Mouse (Mus musculus) liver, postnatal 0 days (tissue): ENCODE results near the gene Fgr.

Experiments used
- CTCF ChIP-seq: sonication (generic); IDR thresholded peaks from 2 replicates; pipeline ENCODE4 v1.5.1; 2016; ENCODE audit warnings: antibody characterized with exemption, low read depth
- EP300 ChIP-seq: IDR thresholded peaks from 2 replicates; pipeline ENCODE4 v1.6.1; 2016; ENCODE audit warnings: antibody characterized with exemption, low read depth, mild to moderate bottlenecking

DNA sequence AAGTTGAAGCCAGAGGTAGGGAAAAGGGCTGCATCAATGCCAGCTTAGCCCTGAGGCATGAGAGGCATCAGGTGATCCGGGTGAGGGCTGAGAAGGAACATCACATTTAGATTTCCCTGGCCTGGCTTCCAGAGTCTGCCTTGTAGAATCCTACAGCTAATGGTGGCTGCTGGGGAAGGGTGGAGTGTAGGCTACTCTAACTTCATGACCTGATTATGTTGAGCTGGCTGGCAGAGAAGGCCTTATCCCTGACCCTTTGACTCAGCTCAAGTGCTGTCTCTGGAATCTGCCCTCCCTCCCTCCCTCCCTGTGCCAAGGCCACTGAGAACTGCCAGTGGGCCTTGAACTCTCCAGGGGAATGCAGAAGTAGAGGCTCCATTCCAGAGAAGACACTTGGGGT lies 61.6 kb downstream of the Fgr start:
- TF ChIP-seq CTCF (no peak), EP300 (no peak)
